Mouse (Mus musculus) heart, postnatal 0 days (tissue): ENCODE measurements at regions not wholly inside any gene's neighbourhood (a gene's known extent, or its start where the extent isn't known, plus 50 kb on each side); places are given as distances from the start of the nearest gene placed in this dataset.
"Not testable (repeated sequence)": the region's sequence is repeated elsewhere in the genome, so short reads cannot be mapped to it uniquely, and the experiment has no call there.

ENCODE experiments used
- ATAC-seq: fragments of 200-750 bp; cut with Nextera tagmentation; 2 replicates; pipeline ENCODE4 v1.8.0; 2017; ENCODE audit warnings: low read depth, moderate number of reproducible peaks, moderate library complexity; ENCODE audit not compliant: insufficient read depth
- DNase-seq: peaks from one replicate; pipeline ENCODE4 v3.0.0-alpha.2; 2016; ENCODE audit warnings: low spot score
- H3K27ac ChIP-seq: fragments of 300-500 bp; sonication (generic); 2 replicates; pipeline ENCODE4 v1.5.1; 2014; ENCODE audit warnings: low read depth, mild to moderate bottlenecking
- H3K27me3 ChIP-seq: fragments of 300-500 bp; sonication (generic); 2 replicates; pipeline ENCODE4 v1.6.1; 2014; ENCODE audit warnings: low read length, mixed read lengths; ENCODE audit not compliant: control insufficient read depth, insufficient read depth
- H3K36me3 ChIP-seq: fragments of 300-500 bp; sonication (generic); replicated peaks from 2 replicates; pipeline ENCODE4 v1.6.1; 2014; ENCODE audit warnings: low read length, mixed read lengths; ENCODE audit not compliant: control insufficient read depth, insufficient read depth
- H3K4me1 ChIP-seq: fragments of 300-500 bp; sonication (generic); 2 replicates; pipeline ENCODE4 v1.6.1; 2014; ENCODE audit warnings: antibody characterized with exemption; ENCODE audit not compliant: control insufficient read depth, insufficient read depth
- H3K4me2 ChIP-seq: fragments of 300-500 bp; sonication (generic); 2 replicates; pipeline ENCODE4 v1.6.1; 2014; ENCODE audit warnings: low read depth, mild to moderate bottlenecking, low read length, moderate library complexity
- H3K4me3 ChIP-seq: fragments of 300-500 bp; sonication (generic); 2 replicates; pipeline ENCODE4 v1.5.1; 2014; ENCODE audit warnings: low read depth, low read length
- H3K9ac ChIP-seq: fragments of 300-500 bp; sonication (generic); replicated peaks from 2 replicates; pipeline ENCODE4 v1.6.1; 2014; ENCODE audit warnings: low read depth, low read length, mixed read lengths
- H3K9me3 ChIP-seq: fragments of 300-500 bp; sonication (generic); replicated peaks from 2 replicates; pipeline ENCODE4 v1.6.1; 2016; ENCODE audit warnings: low read length; ENCODE audit not compliant: control insufficient read depth
- CTCF ChIP-seq: IDR thresholded peaks from 2 replicates; pipeline ENCODE4 v1.5.1; 2016; ENCODE audit warnings: antibody characterized with exemption, control low read depth, low read depth
- EP300 ChIP-seq: IDR thresholded peaks from 2 replicates; pipeline ENCODE4 v1.6.1; 2016; ENCODE audit warnings: antibody characterized with exemption, low read depth
- WGBS: fragments of 180-500 bp; shearing (Covaris S2); extraction: QIAGEN DNeasy Blood & Tissue Kit; methylation state at CpG from one replicate; pipeline ENCODE4 v1.1.7; 2014; 5-methylcytosine and 5-hydroxymethylcytosine counted together

DNA sequence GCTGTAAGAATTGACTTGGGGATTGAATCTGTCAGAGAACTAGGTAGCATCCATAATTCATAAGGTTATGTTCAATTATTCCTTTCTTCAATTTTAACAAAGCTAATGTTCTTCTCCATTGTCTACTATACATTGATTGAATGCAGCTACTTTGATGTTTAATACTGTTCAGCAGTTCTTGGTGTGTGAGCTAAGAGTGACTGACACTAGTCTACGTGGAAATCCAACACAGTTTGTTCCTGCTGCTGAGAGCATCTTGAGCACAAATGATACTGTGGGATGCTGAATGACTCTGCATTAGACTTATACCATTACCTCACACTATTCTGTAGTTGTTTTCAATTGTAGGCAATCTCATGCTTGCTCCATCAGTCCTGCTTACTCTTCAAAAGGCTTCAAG lies 249.4 kb upstream of the Akr1e1 start:
- no peak for TF ChIP-seq EP300
- TF ChIP-seq CTCF: no peak
- WGBS: 71% methylated on average over 1 of the region's 1 CpGs
- H3K27me3 ChIP-seq: no peaks in the 10 kb centered on the region
- no peak for ATAC-seq
- no peak overlapping the region for H3K27ac ChIP-seq
- no peak overlapping the region for H3K4me2 ChIP-seq
- no peak for DNase-seq
- H3K4me3 ChIP-seq: no peak overlapping the region
- H3K4me1 ChIP-seq: no peaks in the 10 kb centered on the region
- no peaks in the 10 kb centered on the region for H3K9me3 ChIP-seq
- H3K9ac ChIP-seq: no peak overlapping the region
- no peaks in the 10 kb centered on the region for H3K36me3 ChIP-seq

DNA sequence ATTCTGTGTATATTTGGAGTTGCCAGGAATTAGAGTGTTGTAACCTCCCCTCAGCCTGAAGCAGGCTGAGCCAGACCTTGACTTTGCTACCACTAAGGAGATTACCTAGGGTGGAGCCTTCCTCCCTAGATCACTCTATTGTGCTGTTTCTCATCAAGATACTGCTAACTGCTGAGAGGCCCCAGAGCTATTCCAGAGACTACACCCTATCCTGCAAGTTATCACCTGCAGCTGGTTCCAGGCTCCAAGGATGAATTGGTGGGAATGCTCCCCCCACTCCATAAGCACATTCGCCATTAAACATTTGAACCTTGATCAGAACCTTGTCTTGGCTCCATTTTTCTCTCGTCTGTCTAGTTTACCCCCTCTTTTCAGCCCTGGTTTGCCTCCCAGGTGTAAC lies 230.5 kb upstream of the Akr1e1 start:
- not testable (repeated sequence) for H3K4me1 ChIP-seq, H3K4me2 ChIP-seq, H3K27ac ChIP-seq, ATAC-seq, H3K9me3 ChIP-seq, H3K27me3 ChIP-seq, H3K9ac ChIP-seq, H3K36me3 ChIP-seq, H3K4me3 ChIP-seq, DNase-seq
- WGBS: 63% methylated on average over 2 of the region's 2 CpGs

DNA sequence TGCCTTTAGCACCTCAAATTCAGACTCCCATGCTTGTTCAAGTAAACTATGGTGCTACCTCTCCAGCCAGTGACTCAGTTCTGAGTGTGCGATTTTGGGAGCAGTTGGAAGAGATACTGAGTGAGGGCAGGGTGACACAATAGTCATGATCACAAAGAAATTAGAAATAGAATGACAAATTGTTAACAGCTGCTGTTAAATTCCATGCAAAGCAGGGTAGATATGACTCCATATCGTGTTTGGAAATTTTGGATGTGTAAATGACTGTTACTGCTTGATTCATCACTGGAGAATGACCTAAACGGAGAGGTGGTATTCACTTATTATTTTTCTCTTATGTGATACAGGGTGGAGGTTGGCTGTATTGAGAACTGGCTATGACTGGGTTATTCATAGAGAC lies 217.8 kb upstream of the Akr1e1 start:
- Histone ChIP-seq H3K27me3 (no peaks in the 10 kb centered on the region), H3K36me3 (no peaks in the 10 kb centered on the region), H3K9ac (no peak overlapping the region), H3K27ac (no peak overlapping the region), H3K9me3 (no peaks in the 10 kb centered on the region), H3K4me1 (no peaks in the 10 kb centered on the region), H3K4me3 (no peak overlapping the region), H3K4me2 (no peak overlapping the region)
- no peak for ATAC-seq
- 75% methylated on average over 3 of the region's 3 CpGs for WGBS
- no peak for DNase-seq
- TF ChIP-seq CTCF (no peak), EP300 (no peak)

DNA sequence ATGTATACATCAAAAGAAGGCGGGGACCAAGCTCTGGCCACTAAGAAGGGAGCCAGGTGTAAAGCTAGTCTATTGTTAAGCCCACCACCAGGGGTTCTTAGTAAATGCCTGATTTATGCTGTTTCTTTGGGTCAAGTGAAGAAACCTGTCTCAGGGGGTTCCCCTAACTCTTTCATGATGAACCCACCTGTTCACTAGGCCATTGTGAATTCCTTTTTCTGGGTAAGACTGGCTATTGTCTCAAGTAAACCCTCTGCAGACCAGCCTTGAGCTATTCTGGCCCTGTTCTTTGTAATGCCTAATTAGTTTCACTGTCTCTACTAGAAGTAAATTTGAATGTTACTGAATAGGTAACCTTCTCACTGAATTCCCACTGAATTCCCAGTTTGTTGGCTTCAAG lies 216.8 kb upstream of the Akr1e1 start:
- not testable (repeated sequence) for ATAC-seq, H3K9ac ChIP-seq, H3K4me2 ChIP-seq, H3K4me1 ChIP-seq, H3K27me3 ChIP-seq, H3K4me3 ChIP-seq, H3K27ac ChIP-seq, DNase-seq, H3K36me3 ChIP-seq, H3K9me3 ChIP-seq
- WGBS: 80% methylated on average over 1 of the region's 1 CpGs

DNA sequence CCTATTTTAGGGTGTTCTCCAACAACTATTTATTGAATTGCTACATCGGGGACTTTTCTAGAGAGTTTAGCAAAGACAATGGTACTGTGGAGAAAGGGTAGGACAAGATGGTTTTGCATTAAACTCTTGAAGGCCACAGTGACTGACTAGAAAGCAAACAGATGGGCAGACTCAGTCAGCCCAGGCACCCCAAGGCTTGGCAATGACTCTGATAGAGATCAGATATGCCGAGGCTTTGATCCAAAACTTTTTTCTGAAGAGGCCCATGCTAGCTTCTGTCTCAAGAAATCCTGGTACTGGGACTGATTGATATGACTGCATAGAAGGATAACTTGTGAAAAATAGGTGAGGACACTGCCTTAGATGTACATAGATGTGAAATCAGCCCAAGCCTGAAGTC lies 197.9 kb upstream of the Akr1e1 start:
- no peaks in the 10 kb centered on the region for H3K4me1 ChIP-seq
- ATAC-seq (no peak), DNase-seq (no peak)
- 77% methylated on average over 2 of the region's 2 CpGs for whole genome bisulfite sequencing
- H3K4me3 ChIP-seq: no peak overlapping the region
- no peaks in the 10 kb centered on the region for H3K9me3 ChIP-seq
- H3K4me2 ChIP-seq: no peak overlapping the region
- no peaks in the 10 kb centered on the region for H3K36me3 ChIP-seq
- H3K27ac ChIP-seq: no peak overlapping the region
- no peak overlapping the region for H3K9ac ChIP-seq
- TF ChIP-seq CTCF (no peak), EP300 (no peak)
- H3K27me3 ChIP-seq: no peaks in the 10 kb centered on the region

DNA sequence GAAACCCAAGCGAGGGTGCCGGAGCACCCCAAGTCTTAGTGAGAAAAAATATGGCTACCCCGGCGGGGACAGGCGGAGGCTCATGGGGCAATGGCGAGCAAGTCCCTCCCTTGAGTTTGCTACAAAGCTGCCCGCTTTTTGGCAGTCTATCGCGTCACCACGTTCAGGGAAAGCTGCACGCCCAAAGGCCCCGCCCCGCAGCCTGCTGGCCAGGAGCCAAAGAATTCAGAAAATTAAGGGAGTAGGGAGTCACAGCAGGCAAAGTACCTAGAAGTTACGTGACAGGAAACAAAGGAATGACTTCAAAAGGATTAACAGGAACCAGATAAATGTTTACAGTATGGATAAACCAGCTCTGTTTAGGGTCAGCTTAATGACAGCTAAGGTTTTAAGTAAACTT lies 191.7 kb upstream of the Akr1e1 start:
- H3K27ac ChIP-seq: no peak overlapping the region
- H3K9me3 ChIP-seq: peaks cover 5% of the 10 kb centered on the region; the same call in 1 of the 2 replicates
- H3K4me2 ChIP-seq: no peak overlapping the region
- H3K4me1 ChIP-seq: no peaks in the 10 kb centered on the region
- no peaks in the 10 kb centered on the region for H3K27me3 ChIP-seq
- H3K36me3 ChIP-seq: no peaks in the 10 kb centered on the region
- TF ChIP-seq CTCF: no peak
- TF ChIP-seq EP300: no peak
- 82% methylated on average over 14 of the region's 14 CpGs for WGBS
- H3K4me3 ChIP-seq: no peak overlapping the region
- H3K9ac ChIP-seq: no peak overlapping the region
- ATAC-seq (no peak; the same call in 1 of the 2 replicates), DNase-seq (no peak)
